Mouse (Mus musculus) lung, postnatal 0 days (tissue): Measurements from ENCODE around the gene Fap. TPM values are rescaled to one million over a fixed set of nuclear protein-coding genes. Genes with fewer than 3 reads are reported as not detected.

ENCODE experiments used
- ATAC-seq: fragments of 200-750 bp; cut with Nextera tagmentation; 2 replicates; pipeline ENCODE4 v1.8.0; 2017; ENCODE audit warnings: moderate library complexity
- DNase-seq: peaks from one replicate; pipeline ENCODE4 v3.0.0-alpha.2; 2016; ENCODE audit warnings: low spot score
- H3K27ac ChIP-seq: fragments of 300-500 bp; sonication (generic); 2 replicates; pipeline ENCODE4 v1.5.1; 2014; ENCODE audit warnings: antibody characterized with exemption, mild to moderate bottlenecking, low read length, mixed read lengths
- H3K27me3 ChIP-seq: fragments of 300-500 bp; sonication (generic); replicated peaks from 2 replicates; pipeline ENCODE4 v1.6.1; 2014; ENCODE audit warnings: low read length, mixed read lengths; ENCODE audit not compliant: insufficient read depth
- H3K36me3 ChIP-seq: fragments of 300-500 bp; sonication (generic); 2 replicates; pipeline ENCODE4 v1.6.1; 2014; ENCODE audit warnings: low read length, mixed read lengths; ENCODE audit not compliant: insufficient read depth
- H3K4me1 ChIP-seq: fragments of 300-500 bp; sonication (generic); 2 replicates; pipeline ENCODE4 v1.6.1; 2014; ENCODE audit warnings: antibody characterized with exemption, low read depth, low read length, mixed read lengths; ENCODE audit not compliant: insufficient read depth
- H3K4me2 ChIP-seq: fragments of 300-500 bp; sonication (generic); replicated peaks from 2 replicates; pipeline ENCODE4 v1.6.1; 2014; ENCODE audit warnings: low read depth, mild to moderate bottlenecking, low read length, moderate library complexity, mixed read lengths
- H3K4me3 ChIP-seq: fragments of 300-500 bp; sonication (generic); 2 replicates; pipeline ENCODE4 v1.5.1; 2014; ENCODE audit warnings: low read depth, low read length
- H3K9ac ChIP-seq: fragments of 300-500 bp; sonication (generic); replicated peaks from 2 replicates; pipeline ENCODE4 v1.6.1; 2014; ENCODE audit warnings: low read depth, mild to moderate bottlenecking
- H3K9me3 ChIP-seq: fragments of 300-500 bp; sonication (generic); 2 replicates; pipeline ENCODE4 v1.6.1; 2016; ENCODE audit warnings: low read length, mixed read lengths
- CTCF ChIP-seq: IDR thresholded peaks from 2 replicates; pipeline ENCODE4 v1.5.1; 2016; ENCODE audit warnings: antibody characterized with exemption, mild to moderate bottlenecking
- EP300 ChIP-seq: IDR thresholded peaks from 2 replicates; pipeline ENCODE4 v1.6.1; 2016; ENCODE audit warnings: antibody characterized with exemption, mild to moderate bottlenecking, control low read depth
- WGBS: fragments of 180-500 bp; shearing (Covaris S2); extraction: QIAGEN DNeasy Blood & Tissue Kit; methylation state at CpG from one replicate; pipeline ENCODE4 v1.1.7; 2014; 5-methylcytosine and 5-hydroxymethylcytosine counted together
- polyA plus RNA-seq: library from polyadenylated mRNA; unstranded; fragments of >200 nt; fragmentation: Nextera tagmentation; extraction: Ambion mirVana; gene quantifications from 2 replicates; pipeline ENCODE4 v1.2.1, GENCODE M21; 2015

Gene Fap
- polyA plus RNA-seq, 1 experiment from 2014 or later, result 0.90 TPM

DNA sequence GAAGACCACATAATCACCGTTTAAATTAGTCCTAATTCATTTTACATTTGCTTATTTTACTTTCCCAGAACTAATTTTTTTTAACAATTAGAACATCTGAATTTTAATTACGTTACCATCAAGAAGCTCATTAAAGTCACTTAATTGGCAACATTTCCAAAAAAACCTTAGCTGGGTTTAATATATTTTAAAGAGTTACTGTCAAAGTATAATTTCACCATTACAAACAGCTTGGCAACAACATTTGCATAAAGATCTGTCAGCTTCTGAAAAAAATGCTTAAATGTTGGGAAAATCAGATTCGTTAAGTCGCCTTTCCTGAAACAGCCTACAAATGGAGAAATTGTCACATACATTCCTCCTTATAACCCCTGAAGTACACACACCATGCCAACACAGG is 75.8 kb downstream of the Fap start:
- no peak for TF ChIP-seq EP300
- TF ChIP-seq CTCF, result no peak
- Histone ChIP-seq H3K4me3 (no peak overlapping the region), H3K9ac (no peak overlapping the region), H3K27ac (no peak overlapping the region), H3K36me3 (no peaks in the 10 kb centered on the region), H3K9me3 (no peaks in the 10 kb centered on the region), H3K27me3 (no peaks in the 10 kb centered on the region), H3K4me1 (no peaks in the 10 kb centered on the region), H3K4me2 (no peak overlapping the region)
- WGBS, result 90% methylated on average over 4 of the region's 4 CpGs
- no peak for DNase-seq
- ATAC-seq, result no peak

DNA sequence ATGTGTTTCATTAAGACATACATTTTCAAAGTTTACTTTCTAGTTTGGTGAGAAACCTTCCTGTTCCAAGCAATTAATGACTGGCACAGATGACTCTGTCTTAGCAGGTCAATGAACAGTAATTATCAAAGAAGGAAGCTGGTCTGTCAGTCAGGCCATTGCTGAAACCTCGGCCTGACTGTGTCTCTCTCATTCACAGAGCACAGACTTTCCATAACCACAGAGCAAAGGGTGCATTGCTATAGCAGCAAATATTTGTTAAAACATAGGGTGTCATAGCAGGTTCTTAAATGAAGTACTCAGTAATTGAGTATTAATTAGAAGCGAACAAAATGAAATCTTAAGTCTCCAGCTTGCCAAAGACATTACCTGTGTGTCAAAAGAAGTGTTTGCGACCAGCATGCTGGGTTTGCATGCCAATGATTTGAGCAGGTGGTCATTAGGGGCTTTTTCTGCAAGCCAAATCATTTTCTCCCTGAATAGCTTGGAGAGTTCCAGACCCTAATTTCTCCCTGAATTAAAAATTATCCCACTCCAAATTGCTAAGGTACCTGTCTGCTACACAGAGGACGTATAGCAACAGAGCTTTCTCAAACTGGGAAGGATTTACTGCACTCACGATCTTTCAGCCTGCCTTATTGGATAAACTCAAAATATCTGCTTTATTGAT is 76.4 kb downstream of the Fap start:
- 83% methylated on average over 5 of the region's 5 CpGs for WGBS
- no peaks in the 10 kb centered on the region for H3K9me3 ChIP-seq
- H3K9ac ChIP-seq, result no peak overlapping the region
- no peaks in the 10 kb centered on the region for H3K36me3 ChIP-seq
- no peak overlapping the region for H3K27ac ChIP-seq
- H3K4me3 ChIP-seq, result no peak overlapping the region
- H3K4me1 ChIP-seq, result no peaks in the 10 kb centered on the region
- ATAC-seq, result no peak
- no peak overlapping the region for H3K4me2 ChIP-seq
- no peak for DNase-seq
- no peak for TF ChIP-seq EP300
- no peak for TF ChIP-seq CTCF
- no peaks in the 10 kb centered on the region for H3K27me3 ChIP-seq

DNA sequence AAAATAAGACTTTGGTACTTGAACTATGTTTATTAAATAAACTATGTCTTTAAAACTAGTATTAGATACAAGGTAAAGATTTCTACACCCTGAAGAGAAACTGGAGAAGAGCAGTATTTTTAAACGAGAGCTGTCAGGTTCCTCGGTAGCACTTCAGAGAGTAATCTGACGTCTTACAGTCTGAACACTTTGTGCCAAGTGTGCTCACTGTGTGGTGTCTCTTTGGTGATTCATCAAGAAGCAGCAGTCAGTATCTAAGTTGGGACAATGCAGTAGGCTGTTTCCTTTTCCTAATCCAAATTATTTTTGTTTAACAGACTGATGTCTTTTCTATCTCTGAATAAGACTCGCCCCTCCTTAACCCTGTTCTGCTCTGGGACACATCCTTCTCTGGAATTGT is 78.5 kb downstream of the Fap start:
- DNase-seq (no peak), ATAC-seq (no peak)
- Histone ChIP-seq H3K36me3 (no peaks in the 10 kb centered on the region), H3K4me2 (no peak overlapping the region), H3K4me1 (no peaks in the 10 kb centered on the region), H3K9me3 (no peaks in the 10 kb centered on the region), H3K27ac (no peak overlapping the region), H3K9ac (no peak overlapping the region), H3K27me3 (no peaks in the 10 kb centered on the region), H3K4me3 (no peak overlapping the region)
- TF ChIP-seq CTCF, result no peak
- TF ChIP-seq EP300, result no peak
- WGBS, result 52% methylated on average over 4 of the region's 4 CpGs

DNA sequence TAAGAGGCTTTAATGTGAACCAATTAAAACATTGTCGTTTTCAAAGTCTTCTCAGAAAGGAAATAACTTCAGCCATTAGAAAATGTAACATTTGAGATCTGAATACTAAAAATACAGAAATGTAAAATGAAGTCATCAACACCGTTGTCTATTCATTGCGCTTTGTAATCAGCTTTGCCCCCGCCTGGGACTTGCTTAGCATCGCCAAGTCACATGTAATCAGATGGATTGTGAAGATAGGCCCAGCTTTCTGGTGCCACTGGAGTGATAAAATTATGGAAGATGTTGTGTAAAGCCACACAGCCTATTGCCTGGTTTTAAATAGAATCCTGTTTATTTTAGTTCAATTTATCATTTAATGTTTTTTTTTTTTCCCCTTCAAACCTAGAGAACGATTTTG is 84.0 kb downstream of the Fap start:
- no peak for TF ChIP-seq EP300
- TF ChIP-seq CTCF, result no peak
- DNase-seq, result no peak
- H3K36me3 ChIP-seq, result no peaks in the 10 kb centered on the region
- H3K4me2 ChIP-seq, result no peak overlapping the region
- no peak for ATAC-seq
- no peak overlapping the region for H3K4me3 ChIP-seq
- H3K4me1 ChIP-seq, result no peaks in the 10 kb centered on the region
- H3K27ac ChIP-seq, result no peak overlapping the region
- 78% methylated on average over 6 of the region's 6 CpGs for WGBS
- no peaks in the 10 kb centered on the region for H3K9me3 ChIP-seq
- H3K9ac ChIP-seq, result no peak overlapping the region
- H3K27me3 ChIP-seq, result no peaks in the 10 kb centered on the region

DNA sequence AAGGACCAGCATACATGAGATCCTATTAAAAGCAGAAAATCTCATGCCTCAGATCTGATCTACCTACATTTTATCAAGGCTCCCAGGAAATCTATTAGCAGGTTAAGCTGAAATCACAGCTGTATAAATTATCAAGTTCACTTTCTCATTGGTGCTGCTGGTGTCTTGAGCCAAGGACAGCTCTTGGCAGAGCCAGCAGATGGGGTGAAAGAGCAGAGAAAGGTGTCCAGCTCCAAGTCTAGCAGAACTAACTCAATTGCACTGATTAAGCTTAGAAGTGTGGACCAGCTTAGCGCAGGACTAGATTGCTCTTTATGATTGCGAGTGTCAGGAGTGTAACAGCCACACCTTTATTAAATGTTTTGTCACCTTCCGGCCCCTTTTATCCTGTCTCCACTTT is 89.0 kb downstream of the Fap start:
- peak; percentile 7 for DNase-seq
- ATAC-seq, result no peak
- H3K4me2 ChIP-seq, result no peak overlapping the region
- H3K4me1 ChIP-seq, result no peaks in the 10 kb centered on the region
- no peaks in the 10 kb centered on the region for H3K9me3 ChIP-seq
- peak; percentile 55 for TF ChIP-seq CTCF
- no peak for TF ChIP-seq EP300
- no peak overlapping the region for H3K4me3 ChIP-seq
- H3K36me3 ChIP-seq, result no peaks in the 10 kb centered on the region
- no peak overlapping the region for H3K9ac ChIP-seq
- no peak overlapping the region for H3K27ac ChIP-seq
- WGBS, result 74% methylated on average over 3 of the region's 3 CpGs
- H3K27me3 ChIP-seq, result no peaks in the 10 kb centered on the region

DNA sequence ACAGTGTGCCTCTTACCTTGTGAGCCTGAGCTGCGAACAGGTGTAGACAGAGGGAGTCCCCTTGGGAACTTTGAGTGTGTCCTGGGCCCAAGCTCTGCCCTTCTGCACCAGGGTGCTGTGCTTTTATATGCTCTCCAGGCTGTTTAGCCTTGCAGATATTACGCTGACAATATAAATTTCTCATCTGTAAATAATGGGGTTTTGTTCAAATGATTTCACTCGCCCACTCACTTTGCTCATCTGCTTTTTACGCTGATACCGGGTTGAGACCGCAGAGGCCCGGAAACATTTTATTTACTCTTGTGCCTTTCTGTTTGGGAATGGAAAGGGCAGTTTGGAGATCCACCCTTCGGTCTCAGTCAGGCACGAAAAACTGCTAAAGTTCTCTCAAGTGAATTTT is 90.3 kb downstream of the Fap start, which contains the start of gene Gcg:
TSS of gene Gcg (minus strand) at position 101 of the 400 bp plus-strand sequence.
- no peaks in the 10 kb centered on the region for H3K36me3 ChIP-seq
- H3K4me1 ChIP-seq, result no peaks in the 10 kb centered on the region
- no peaks in the 10 kb centered on the region for H3K9me3 ChIP-seq
- TF ChIP-seq CTCF (no peak), EP300 (no peak)
- ATAC-seq (no peak), DNase-seq (no peak)
- H3K27me3 ChIP-seq, result no peaks in the 10 kb centered on the region
- H3K4me2 ChIP-seq, result no peak within 1 kb of the TSS
- H3K9ac ChIP-seq, result no peak within 1 kb of the TSS
- 72% methylated on average over 9 of the region's 9 CpGs for WGBS
- no peak within 1 kb of the TSS for H3K4me3 ChIP-seq
- no peak within 1 kb of the TSS for H3K27ac ChIP-seq
